20 mouse cellular contexts compared by ENCODE assay signal in genomic region chr4:57257409-57257808, GRCm38 (mm10).
"Had no signal": no experiment of that assay in that cellular context is flagged by ENCODE, and none has a peak within 500 bp of the region (broad histone marks: within the 10 kb centered on the region; RNA-seq: fewer than 3 reads in every experiment).

No protein-coding gene starts in this region.

- H3K4me1 ChIP-seq: stomach, embryonic 15.5 days had no signal

- ATAC-seq: liver, postnatal 0 days; lung, postnatal 0 days had no signal

- H3K4me3 ChIP-seq: kidney, embryonic 15.5 days; midbrain, embryonic 12.5 days; midbrain, embryonic 15.5 days; neural tube, embryonic 12.5 days; neural tube, embryonic 15.5 days; stomach, embryonic 15.5 days had no signal

- H3K4me2 ChIP-seq: kidney, embryonic 15.5 days; liver, embryonic 11.5 days; lung, embryonic 14.5 days; midbrain, embryonic 12.5 days; midbrain, embryonic 15.5 days; neural tube, embryonic 12.5 days; neural tube, embryonic 15.5 days; stomach, embryonic 15.5 days had no signal

- H3K9ac ChIP-seq: kidney, embryonic 15.5 days; liver, embryonic 14.5 days; liver, postnatal 0 days; lung, embryonic 14.5 days; midbrain, embryonic 12.5 days; midbrain, embryonic 15.5 days; neural tube, embryonic 12.5 days; neural tube, embryonic 15.5 days; stomach, embryonic 15.5 days had no signal

- H3K27ac ChIP-seq: liver, embryonic 14.5 days; macrophage; midbrain, embryonic 12.5 days; neural tube, embryonic 12.5 days; neural tube, embryonic 15.5 days; stomach, embryonic 15.5 days had no signal

- H3K36me3 ChIP-seq: midbrain, embryonic 12.5 days; midbrain, embryonic 15.5 days; neural tube, embryonic 12.5 days; neural tube, embryonic 15.5 days; stomach, embryonic 15.5 days had no signal

- DNase-seq: kidney, adult 2 months; kidney, postnatal 10 days; kidney, postnatal 36 days; layer of hippocampus, adult 9-11 months; liver, postnatal 0 days; lung, embryonic 14.5 days; right cerebral cortex, adult 18-20 months; right cerebral cortex, postnatal 14 days; right cerebral cortex, postnatal 4 days; thymus, postnatal 25 days had no signal

- H3K27me3 ChIP-seq: kidney, embryonic 15.5 days; midbrain, embryonic 15.5 days; neural tube, embryonic 12.5 days; neural tube, embryonic 15.5 days; stomach, embryonic 15.5 days had no signal

- H3K9me3 ChIP-seq: kidney, embryonic 15.5 days; midbrain, embryonic 12.5 days; midbrain, embryonic 15.5 days; neural tube, embryonic 12.5 days; neural tube, embryonic 15.5 days; stomach, embryonic 15.5 days had no signal
